Mouse (Mus musculus): Measurements from ENCODE around the gene Gm20388.

DNA sequence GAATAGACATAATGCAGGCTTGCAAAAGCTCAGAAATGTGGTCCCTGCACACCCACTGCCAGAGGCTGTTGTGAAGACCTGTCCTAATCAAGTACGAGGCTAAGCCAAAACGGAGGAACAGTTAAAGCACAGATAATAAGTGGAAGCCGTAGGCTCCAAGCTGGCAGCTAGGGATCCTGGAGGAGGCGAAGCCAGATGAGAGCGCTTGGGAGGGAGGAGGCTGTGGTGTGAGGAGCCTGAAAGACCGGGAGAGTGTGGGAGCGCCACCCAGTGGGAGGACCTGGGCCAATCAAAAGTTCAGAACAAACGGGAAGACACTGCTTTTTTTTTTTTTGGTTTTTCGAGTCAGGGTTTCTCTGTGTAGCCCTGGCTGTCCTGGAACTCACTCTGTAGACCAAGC is 3280.0 kb downstream of the Gm20388 start:
- TF ChIP-seq CTCF (IDR thresholded peaks at IDR 0.05; ENCODE audit: low read depth) (peak; percentile 80), EP300 (optimal IDR thresholded peaks at IDR 0.05) (no peak)
